9 mouse cellular contexts compared by ENCODE assay signal in the genomic region with DNA sequence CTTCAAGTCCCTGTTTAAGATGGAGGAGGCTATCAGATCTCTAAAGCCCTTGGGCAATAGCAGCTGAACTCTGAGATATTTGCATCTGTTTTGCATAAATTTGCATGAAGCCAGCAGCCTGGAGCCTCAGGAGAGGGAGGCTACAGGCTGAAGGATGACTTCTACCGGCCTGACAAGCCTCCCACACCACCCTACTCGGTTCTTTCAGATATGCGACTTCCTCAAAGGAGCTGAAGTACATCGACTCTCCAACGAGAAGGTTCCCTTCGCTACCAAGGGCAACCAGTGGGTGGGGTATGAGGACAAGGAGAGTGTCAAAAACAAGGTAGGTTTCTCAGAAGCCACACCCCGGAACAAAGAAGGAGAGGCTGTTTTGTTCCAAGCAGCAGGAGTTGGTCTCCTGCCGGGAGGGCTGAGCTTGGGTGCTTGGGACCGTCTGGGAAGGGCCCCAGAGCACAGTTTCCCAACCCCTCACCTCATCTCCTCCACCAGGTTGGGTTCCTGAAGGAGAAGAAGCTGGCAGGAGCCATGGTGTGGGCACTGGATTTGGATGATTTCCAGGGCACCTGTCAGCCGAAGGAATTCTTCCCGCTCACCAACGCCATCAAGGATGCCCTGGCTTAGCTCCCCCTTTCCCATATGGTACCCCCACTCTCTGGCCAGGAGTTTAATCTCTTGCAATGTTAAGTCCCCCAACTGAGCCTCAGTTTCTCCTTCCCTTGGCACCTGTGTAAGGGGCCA. TPM values are rescaled to one million over a fixed set of nuclear protein-coding genes. Genes with fewer than 3 reads are reported as not detected.
A peak's percentile ranks its signal among the peaks of the same experiment; 100 is the strongest.
DNase-seq lines count a peak whose midpoint lies in the region; ATAC-seq lines count a peak whose summit lies in the region.
"Had no signal": no experiment of that assay in that cellular context is flagged by ENCODE, and none has a peak within 500 bp of the region (broad histone marks: within the 10 kb centered on the region; RNA-seq: fewer than 3 reads in every experiment).

No protein-coding gene starts in this region.

- no peak overlapping the region for H3K9ac ChIP-seq in liver, embryonic 13.5 days
- no peak overlapping the region for H3K9ac ChIP-seq in liver, embryonic 12.5 days
- no peak overlapping the region for H3K9ac ChIP-seq in hindbrain, embryonic 15.5 days
- H3K9ac ChIP-seq in midbrain, embryonic 14.5 days (replicated peaks; ENCODE audit: low read length), result no peak overlapping the region
- H3K9ac ChIP-seq: limb, embryonic 13.5 days had no signal

- 18% methylated on average over 12 of the region's 12 CpGs for WGBS in liver, embryonic 13.5 days (ENCODE audit: insufficient replicate concordance)
- 17% methylated on average over 12 of the region's 12 CpGs for WGBS in liver, embryonic 12.5 days (ENCODE audit: insufficient replicate concordance)
- 19% methylated on average over 12 of the region's 12 CpGs for WGBS in hindbrain, embryonic 15.5 days
- 21% methylated on average over 12 of the region's 12 CpGs for WGBS in midbrain, embryonic 14.5 days

- peaks cover 10% of the 10 kb centered on the region; the same call in 1 of the 2 replicates for H3K4me1 ChIP-seq in liver, embryonic 13.5 days (replicated peaks)
- H3K4me1 ChIP-seq in liver, embryonic 12.5 days, result 0 out of 2 replicates have a peak, but pooled peaks cover 9% of the 10 kb centered on the region
- peaks cover 22% of the 10 kb centered on the region for H3K4me1 ChIP-seq in hindbrain, embryonic 15.5 days (replicated peaks)
- H3K4me1 ChIP-seq in midbrain, embryonic 14.5 days (ENCODE audit: control insufficient read depth, insufficient read depth, low read length), result peaks cover 22% of the 10 kb centered on the region

- H3K9me3 ChIP-seq in liver, embryonic 13.5 days (replicated peaks), result no peaks in the 10 kb centered on the region
- no peaks in the 10 kb centered on the region for H3K9me3 ChIP-seq in liver, embryonic 12.5 days (replicated peaks)
- no peaks in the 10 kb centered on the region for H3K9me3 ChIP-seq in hindbrain, embryonic 15.5 days
- no peaks in the 10 kb centered on the region for H3K9me3 ChIP-seq in midbrain, embryonic 14.5 days (ENCODE audit: control insufficient read depth, low read length)
- H3K9me3 ChIP-seq: limb, embryonic 13.5 days had no signal

- ATAC-seq in liver, embryonic 13.5 days (ENCODE audit: low read depth), result no peak
- no peak for ATAC-seq in liver, embryonic 12.5 days
- no peak for ATAC-seq in hindbrain, embryonic 15.5 days (ENCODE audit: low FRiP score, low read depth)
- ATAC-seq in midbrain, embryonic 14.5 days (ENCODE audit: low FRiP score, low TSS enrichment), result peak; percentile 48; the same call in 1 of the 2 replicates

- no peaks in the 10 kb centered on the region for H3K36me3 ChIP-seq in liver, embryonic 13.5 days
- no peaks in the 10 kb centered on the region for H3K36me3 ChIP-seq in liver, embryonic 12.5 days
- no peaks in the 10 kb centered on the region for H3K36me3 ChIP-seq in hindbrain, embryonic 15.5 days
- H3K36me3 ChIP-seq in midbrain, embryonic 14.5 days (ENCODE audit: control insufficient read depth, insufficient read depth, low read length), result no peaks in the 10 kb centered on the region
- H3K36me3 ChIP-seq: limb, embryonic 13.5 days had no signal

- H3K27me3 ChIP-seq in liver, embryonic 13.5 days, result peaks cover 39% of the 10 kb centered on the region
- peaks cover 68% of the 10 kb centered on the region for H3K27me3 ChIP-seq in liver, embryonic 12.5 days (replicated peaks)
- H3K27me3 ChIP-seq in hindbrain, embryonic 15.5 days, result no peaks in the 10 kb centered on the region
- H3K27me3 ChIP-seq in midbrain, embryonic 14.5 days (ENCODE audit: control insufficient read depth, insufficient read depth, low read length), result no peaks in the 10 kb centered on the region

- H3K4me2 ChIP-seq in liver, embryonic 13.5 days, result no peak overlapping the region
- no peak overlapping the region for H3K4me2 ChIP-seq in liver, embryonic 12.5 days
- peak overlapping the region; percentile 6; the same call in 1 of the 2 replicates for H3K4me2 ChIP-seq in hindbrain, embryonic 15.5 days
- peak overlapping the region; percentile 18; the same call in 1 of the 2 replicates for H3K4me2 ChIP-seq in midbrain, embryonic 14.5 days (ENCODE audit: low read length)
- H3K4me2 ChIP-seq: limb, embryonic 13.5 days had no signal

- intact Hi-C loops in gastrocnemius, postnatal 14 days (cut with DNase I; ENCODE audit: low total_unique reads), result no loop called here

- no peak overlapping the region for H3K4me3 ChIP-seq in liver, embryonic 13.5 days (replicated peaks)
- no peak overlapping the region for H3K4me3 ChIP-seq in liver, embryonic 12.5 days
- H3K4me3 ChIP-seq in hindbrain, embryonic 15.5 days, result no peak overlapping the region
- H3K4me3 ChIP-seq in midbrain, embryonic 14.5 days (replicated peaks; ENCODE audit: low read depth, low read length), result no peak overlapping the region
- H3K4me3 ChIP-seq: limb, embryonic 13.5 days had no signal

- no peak overlapping the region for H3K27ac ChIP-seq in liver, embryonic 13.5 days
- no peak overlapping the region for H3K27ac ChIP-seq in liver, embryonic 12.5 days
- H3K27ac ChIP-seq in hindbrain, embryonic 15.5 days (replicated peaks), result no peak overlapping the region; the same call in 1 of the 2 replicates
- peak overlapping the region; percentile 65 for H3K27ac ChIP-seq in midbrain, embryonic 14.5 days (replicated peaks; ENCODE audit: low read depth, low read length)
- H3K27ac ChIP-seq: limb, embryonic 13.5 days had no signal

- peak; percentile 18 for DNase-seq in liver, embryonic 13.5 days
- DNase-seq in brain, adult 2 months (ENCODE audit: low read depth, low spot score), result peak; percentile 76
- DNase-seq in midbrain, embryonic 14.5 days, result peak; percentile 68
- no peak for DNase-seq in adrenal gland, postnatal 36 days
- DNase-seq in gastrocnemius, postnatal 14 days, result no peak
- no peak for DNase-seq in layer of hippocampus, postnatal 36 days

RNA-seq across cellular contexts. Expression of a gene that starts 4.1 kb away (rescaled TPM):
- 1.6 and 1.9 TPM in 2 replicates for polyA plus RNA-seq in liver, embryonic 13.5 days (2015; fragmentation: Nextera tagmentation; extraction: Ambion mirVana)
- polyA plus RNA-seq in liver, embryonic 12.5 days (2016; fragmentation: Nextera tagmentation; extraction: Ambion mirVana), result 0.37 and 1.1 TPM in 2 replicates
- 0.12 and 0.29 TPM in 2 replicates for polyA plus RNA-seq in hindbrain, embryonic 15.5 days (2015; fragmentation: Nextera tagmentation; extraction: Ambion mirVana)
- polyA plus RNA-seq in midbrain, embryonic 14.5 days (2014; fragmentation: Nextera tagmentation; extraction: Ambion mirVana), result 0.12 TPM in 1 of 2 replicates, not detected in the other
- under 1 TPM in 1 of 2 experiments, not detected in 1; 0.13 TPM for total RNA-seq in adrenal gland, postnatal 36 days (2021)
- total RNA-seq in gastrocnemius, postnatal 14 days (2021), result 100 to 1,000 TPM; 716 to 830 TPM
- under 1 TPM; 0.28 to 0.30 TPM for total RNA-seq in layer of hippocampus, postnatal 36 days (2021)

RNA-seq across cellular contexts. Expression of a gene that starts 7.2 kb away (rescaled TPM):
- 1.8 and 2.4 TPM in 2 replicates for polyA plus RNA-seq in liver, embryonic 13.5 days (2015; fragmentation: Nextera tagmentation; extraction: Ambion mirVana)
- polyA plus RNA-seq in liver, embryonic 12.5 days (2016; fragmentation: Nextera tagmentation; extraction: Ambion mirVana), result 1.4 and 1.5 TPM in 2 replicates
- polyA plus RNA-seq in hindbrain, embryonic 15.5 days (2015; fragmentation: Nextera tagmentation; extraction: Ambion mirVana), result 1.4 and 2.4 TPM in 2 replicates
- polyA plus RNA-seq in midbrain, embryonic 14.5 days (2014; fragmentation: Nextera tagmentation; extraction: Ambion mirVana), result 3.6 and 3.7 TPM in 2 replicates
- total RNA-seq in adrenal gland, postnatal 36 days (2021), result 1 to 10 TPM; 1.3 to 1.7 TPM
- 1 to 10 TPM; 1.4 to 2.0 TPM for total RNA-seq in gastrocnemius, postnatal 14 days (2021)
- 10 to 100 TPM; 11.3 to 13.8 TPM for total RNA-seq in layer of hippocampus, postnatal 36 days (2021)

RNA-seq across cellular contexts. Expression of a gene that starts 46.1 kb away (rescaled TPM):
- polyA plus RNA-seq in liver, embryonic 13.5 days (2015; fragmentation: Nextera tagmentation; extraction: Ambion mirVana), result 0.12 and 0.13 TPM in 2 replicates
- polyA plus RNA-seq in liver, embryonic 12.5 days (2016; fragmentation: Nextera tagmentation; extraction: Ambion mirVana), result 0.06 and 0.16 TPM in 2 replicates
- 22.5 and 26.0 TPM in 2 replicates for polyA plus RNA-seq in hindbrain, embryonic 15.5 days (2015; fragmentation: Nextera tagmentation; extraction: Ambion mirVana)
- 7.3 and 10.6 TPM in 2 replicates for polyA plus RNA-seq in midbrain, embryonic 14.5 days (2014; fragmentation: Nextera tagmentation; extraction: Ambion mirVana)
- 100 to 1,000 TPM; 110 to 137 TPM for total RNA-seq in adrenal gland, postnatal 36 days (2021)
- total RNA-seq in gastrocnemius, postnatal 14 days (2021), result under 1 TPM; 0.58 to 0.78 TPM
- total RNA-seq in layer of hippocampus, postnatal 36 days (2021), result 100 to 1,000 TPM; 216 to 224 TPM

Comparison
In these comparisons a context has a peak if more than half of its experiments do, and no peak if none do; other contexts are left out.
1. DNase-seq: peak in liver, embryonic 13.5 days (single experiment), brain, adult 2 months (single experiment) and midbrain, embryonic 14.5 days (single experiment); none in adrenal gland, postnatal 36 days (0 of 2), gastrocnemius, postnatal 14 days (single experiment) and layer of hippocampus, postnatal 36 days (0 of 2).
2. H3K4me2 ChIP-seq: peak in hindbrain, embryonic 15.5 days (single experiment) and midbrain, embryonic 14.5 days (single experiment); none in liver, embryonic 13.5 days (single experiment) and liver, embryonic 12.5 days (single experiment).